Mouse (Mus musculus) naive thymus-derived CD4-positive, alpha-beta T cell, adult 2 months (primary cell): ENCODE results near the gene Bach2.
A peak's percentile ranks its signal among the peaks of the same experiment; 100 is the strongest.

ENCODE experiments used
- DNase-seq: peaks from one replicate; pipeline ENCODE4 v3.0.0-alpha.2; 2011; ENCODE audit warnings: low read depth

The Bach2 gene

DNA sequence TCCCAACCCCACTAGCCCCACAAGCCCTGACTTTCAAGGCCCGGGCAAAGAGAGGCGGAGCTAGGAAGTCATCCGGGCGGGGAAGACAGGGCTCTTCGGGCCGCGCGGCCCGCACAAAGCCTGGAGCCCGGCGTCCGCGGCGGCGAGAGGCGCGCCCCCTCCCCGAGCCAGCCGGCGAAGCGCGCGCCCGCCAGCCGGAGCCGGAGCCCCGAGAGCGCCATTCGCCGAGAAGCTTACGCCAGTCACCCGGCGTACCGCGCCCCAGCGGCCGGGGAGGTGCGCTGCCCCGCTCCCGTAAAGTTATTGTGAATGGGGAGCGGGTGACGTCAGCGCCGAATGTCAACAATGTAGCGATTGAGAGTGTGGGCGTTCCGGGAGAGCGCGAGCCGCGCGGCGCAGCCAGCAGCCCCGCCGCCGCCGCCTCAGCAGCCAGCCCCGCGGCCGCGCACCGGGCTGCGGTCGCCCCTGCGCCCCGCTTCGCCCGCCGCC is at the start of gene Bach2:
Gene Bach2, plus strand, starts transcription at position 439 of the 489 bp plus-strand sequence.
- DNase-seq, result peak; percentile 96

DNA sequence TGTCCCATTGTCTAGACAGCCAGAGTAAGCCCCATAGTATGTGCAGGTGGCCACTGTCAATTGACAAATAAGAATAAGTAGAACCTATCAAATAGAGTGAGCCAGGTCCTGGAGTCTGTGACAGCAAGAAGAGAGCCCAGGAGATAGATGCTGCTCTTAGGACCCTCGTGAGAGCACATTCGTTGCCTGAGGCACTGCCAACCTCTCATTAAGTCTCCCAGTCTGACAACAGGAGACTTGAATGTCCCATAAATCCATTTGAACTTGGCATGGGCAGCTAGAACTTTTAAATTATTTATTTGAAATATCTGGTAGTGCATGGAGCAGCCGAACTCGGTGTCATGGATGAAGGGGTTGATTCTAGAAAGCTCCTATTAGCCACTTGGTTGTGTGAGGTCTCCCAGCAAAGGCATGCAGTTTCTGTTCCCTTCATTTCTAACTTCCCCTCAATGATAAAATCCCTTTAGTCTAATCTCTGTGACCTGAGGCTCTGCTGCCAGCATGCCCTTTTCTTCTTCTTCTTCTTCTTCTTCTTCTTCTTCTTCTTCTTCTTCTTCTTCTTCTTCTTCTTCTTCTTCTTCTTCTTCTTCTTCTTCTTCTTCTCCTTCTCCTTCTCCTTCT is 49.1 kb upstream of the Bach2 start:
- no peak for DNase-seq

DNA sequence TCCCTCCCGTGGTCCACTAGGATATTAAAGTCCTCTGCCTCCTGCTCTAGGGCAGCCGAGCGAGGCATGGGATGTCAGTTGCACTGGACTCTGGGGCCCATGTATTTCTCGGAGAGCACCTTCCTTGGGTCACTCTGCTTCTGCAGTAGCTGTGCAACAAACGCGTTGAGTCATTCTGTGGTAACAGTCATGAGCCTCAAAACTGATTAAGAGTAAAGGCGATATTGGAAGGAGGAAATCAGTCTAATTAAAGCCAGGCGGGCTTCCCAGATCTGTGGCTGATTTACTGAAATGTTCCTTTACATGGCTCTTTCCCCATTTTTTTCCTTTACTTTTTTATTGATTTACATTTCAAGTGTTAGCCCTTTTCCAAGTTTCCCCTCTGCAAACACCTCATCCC is 48.1 kb upstream of the Bach2 start:
- no peak for DNase-seq

DNA sequence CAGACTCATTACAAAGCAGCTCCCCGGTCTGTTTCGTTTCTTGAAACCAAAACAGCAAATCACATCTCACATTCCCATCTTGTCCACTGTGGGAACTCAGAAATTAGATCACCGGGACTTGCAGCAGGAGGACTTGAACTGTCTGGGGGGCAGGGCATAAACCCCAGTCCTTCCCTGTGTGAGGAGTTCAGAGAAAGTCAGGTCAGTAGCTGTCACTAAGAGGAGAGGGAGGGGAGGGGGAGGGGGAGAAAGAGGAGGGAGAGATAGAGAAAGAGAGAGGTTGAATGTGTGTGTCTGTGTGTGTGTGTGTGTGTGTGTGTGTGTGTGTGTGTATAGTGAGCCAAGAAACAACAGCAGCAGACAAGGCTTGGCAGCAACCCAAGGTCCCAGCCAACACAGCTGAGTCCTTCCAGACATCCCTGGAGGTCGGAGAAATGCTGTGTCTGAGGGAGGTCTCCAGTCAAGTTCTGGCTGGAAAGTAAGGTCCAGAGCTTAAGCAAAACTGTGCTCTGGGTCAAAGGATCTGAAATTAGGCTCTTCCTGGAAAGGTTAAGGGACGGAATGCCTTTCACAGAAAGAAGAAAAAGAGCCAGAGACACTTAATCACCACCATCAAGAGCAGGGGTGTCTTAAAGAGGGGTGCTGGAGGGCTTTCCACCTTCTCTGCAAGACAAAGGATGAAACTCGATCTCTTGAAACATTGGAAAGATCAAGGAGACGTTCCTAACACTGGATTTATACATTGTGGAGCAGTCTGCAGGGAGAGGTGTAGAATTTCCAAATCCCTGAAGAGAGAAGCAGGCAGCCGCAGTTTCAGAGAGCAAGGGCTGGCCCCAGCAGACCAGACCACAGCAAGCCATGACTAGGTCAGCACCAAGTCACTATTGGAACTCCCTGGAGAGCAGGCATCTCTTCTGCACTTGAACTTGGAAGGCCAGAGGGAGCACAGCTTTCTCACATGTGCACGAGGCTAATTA is 42.4 kb upstream of the Bach2 start:
- no peak for DNase-seq

DNA sequence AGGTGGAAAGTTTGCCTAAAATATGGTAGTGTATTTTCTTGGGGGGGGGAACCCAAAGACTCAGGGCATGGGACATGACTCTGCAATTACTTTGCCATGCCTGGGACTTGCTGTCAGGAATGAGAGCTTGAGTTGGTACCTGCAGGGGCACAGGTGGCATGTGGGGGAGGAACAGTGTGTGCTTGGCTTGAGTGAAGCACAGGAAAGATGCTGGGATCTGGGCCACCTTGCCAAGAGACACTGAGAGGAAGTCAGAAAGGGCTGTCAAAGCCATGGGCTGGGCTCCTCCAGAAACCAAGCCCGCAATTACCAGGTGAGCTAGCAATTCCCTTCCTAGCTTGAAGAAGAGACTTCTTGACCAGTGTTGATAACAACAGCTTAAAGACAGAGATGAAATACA is 40.6 kb upstream of the Bach2 start:
- DNase-seq, result no peak

DNA sequence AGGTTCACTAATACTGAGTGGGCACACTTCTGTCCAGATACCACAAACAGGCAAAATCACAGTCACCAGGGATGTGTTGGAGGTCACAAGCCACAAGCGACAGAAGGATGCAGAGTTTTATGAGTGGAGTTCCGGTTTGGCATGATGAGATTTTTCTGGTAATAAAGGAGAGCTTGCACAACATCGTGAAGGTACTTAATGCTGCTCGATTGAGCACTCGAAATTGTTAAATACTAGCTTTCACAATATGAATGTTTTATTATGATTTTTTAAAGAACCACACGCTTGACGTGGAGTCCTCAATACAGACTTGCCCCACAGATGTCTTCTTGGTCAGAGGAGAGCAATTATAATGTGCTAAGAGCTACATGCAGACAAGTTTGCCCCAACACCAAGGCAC is 40.0 kb upstream of the Bach2 start:
- DNase-seq, result no peak

DNA sequence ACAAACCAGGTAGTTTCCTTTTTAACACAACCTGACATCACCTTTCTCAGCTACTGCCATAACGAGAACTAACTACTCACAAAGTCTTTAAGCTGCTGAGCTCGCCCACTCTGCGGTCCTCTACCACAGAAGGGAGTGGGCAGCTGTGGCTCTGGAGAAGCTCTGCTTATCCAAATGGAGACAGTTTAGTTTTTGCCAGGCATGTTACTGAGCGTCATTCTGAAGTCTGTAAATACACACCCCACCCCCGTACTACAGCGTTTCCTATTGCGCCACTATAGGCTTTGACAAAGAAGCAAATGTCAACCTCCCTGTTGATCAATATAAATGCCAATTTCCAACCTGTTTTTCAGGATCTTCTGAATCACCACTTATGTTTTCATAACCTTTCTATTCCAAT is 39.4 kb upstream of the Bach2 start:
- DNase-seq, result no peak

DNA sequence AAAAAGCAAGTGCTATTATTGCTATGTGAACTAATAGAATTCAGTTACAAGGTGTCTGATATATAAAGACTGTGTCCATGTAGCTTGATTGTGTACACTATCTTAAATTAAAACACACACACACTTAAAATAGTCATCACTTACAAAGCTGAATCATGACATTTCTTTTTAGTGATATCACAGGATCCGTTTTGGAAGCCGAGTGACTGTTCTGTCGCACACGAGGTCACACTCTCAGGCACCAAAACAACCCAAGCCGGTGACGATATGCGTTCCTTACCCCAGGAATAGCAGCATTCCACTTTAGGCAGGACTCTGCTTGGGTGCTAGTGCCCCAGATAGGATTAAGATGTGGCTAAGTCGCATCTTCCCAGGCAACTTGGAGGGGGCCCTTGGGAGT is 37.5 kb upstream of the Bach2 start:
- no peak for DNase-seq

DNA sequence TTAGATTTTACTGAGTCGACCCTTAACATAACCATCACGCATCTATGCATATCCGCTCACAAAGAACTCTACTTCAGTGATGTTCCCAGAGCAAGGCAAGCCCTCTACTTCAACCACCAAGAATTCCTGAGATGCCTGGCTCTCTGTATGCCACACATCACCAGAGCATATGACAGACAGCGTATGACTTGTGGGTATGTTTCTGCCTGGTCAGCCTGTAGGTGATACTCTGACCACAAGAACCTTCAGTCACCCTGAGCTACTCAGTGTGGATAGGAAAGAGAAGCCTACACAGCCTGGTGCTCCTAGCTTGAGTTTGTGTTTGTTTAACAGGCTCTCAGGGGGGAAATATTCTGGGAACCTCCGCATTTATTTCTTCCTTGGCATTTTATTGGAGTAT is 36.2 kb upstream of the Bach2 start:
- DNase-seq, result no peak

DNA sequence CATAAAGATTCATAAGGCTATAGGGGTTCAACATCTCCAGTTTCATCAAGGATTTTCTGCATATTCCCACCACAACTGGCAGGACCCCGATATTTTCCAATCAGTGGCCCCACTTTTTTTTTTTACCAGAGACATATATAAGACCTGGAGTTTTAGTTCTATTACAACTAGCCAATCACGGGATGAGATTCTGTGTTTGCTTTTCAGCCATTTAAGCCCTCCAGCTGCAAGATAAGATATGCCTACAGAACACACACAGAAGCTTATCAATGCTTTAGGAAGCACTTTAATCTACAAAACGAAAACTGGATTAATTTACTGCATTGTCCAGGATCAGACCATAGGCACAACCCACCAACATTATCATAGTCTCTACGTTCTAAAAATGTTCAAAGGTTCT is 33.8 kb upstream of the Bach2 start:
- no peak for DNase-seq

DNA sequence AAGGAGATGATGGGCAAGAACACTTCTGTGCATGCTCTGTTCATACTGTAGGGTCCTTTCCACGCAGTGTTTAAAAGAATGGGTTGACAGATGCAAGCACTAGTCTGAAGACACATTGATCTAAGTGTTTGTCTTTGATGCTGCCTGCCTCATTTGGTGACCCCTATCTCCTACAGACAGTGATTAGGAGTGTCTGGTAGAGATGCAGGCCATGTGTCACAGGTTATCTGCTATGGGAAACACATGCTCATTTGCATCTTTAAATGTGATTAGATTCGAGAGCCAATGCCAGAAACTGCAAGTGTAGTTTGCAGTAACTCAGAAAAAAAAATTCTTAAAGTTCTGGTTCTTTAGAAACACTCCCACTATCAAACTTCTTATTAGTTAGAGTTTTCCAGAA is 32.8 kb upstream of the Bach2 start:
- no peak for DNase-seq

DNA sequence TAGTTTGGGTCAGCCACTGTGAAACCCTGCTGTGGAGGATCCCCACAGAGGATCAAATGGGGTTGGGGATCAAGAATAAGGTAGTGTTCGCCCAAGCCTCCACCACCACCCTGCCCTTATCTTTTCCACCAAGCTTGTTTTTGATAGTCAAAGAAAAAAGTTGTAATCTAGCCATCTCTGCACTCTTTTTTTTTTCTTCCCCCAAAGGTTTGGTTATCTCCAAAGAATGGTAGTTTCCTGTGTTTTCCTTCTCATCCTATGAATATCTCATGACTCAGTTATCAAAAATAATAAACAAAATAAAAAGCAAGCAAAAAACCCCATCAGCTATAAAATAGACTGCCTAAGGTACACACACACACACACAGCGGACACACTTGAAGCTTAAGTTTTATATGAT is 28.6 kb upstream of the Bach2 start:
- no peak for DNase-seq

DNA sequence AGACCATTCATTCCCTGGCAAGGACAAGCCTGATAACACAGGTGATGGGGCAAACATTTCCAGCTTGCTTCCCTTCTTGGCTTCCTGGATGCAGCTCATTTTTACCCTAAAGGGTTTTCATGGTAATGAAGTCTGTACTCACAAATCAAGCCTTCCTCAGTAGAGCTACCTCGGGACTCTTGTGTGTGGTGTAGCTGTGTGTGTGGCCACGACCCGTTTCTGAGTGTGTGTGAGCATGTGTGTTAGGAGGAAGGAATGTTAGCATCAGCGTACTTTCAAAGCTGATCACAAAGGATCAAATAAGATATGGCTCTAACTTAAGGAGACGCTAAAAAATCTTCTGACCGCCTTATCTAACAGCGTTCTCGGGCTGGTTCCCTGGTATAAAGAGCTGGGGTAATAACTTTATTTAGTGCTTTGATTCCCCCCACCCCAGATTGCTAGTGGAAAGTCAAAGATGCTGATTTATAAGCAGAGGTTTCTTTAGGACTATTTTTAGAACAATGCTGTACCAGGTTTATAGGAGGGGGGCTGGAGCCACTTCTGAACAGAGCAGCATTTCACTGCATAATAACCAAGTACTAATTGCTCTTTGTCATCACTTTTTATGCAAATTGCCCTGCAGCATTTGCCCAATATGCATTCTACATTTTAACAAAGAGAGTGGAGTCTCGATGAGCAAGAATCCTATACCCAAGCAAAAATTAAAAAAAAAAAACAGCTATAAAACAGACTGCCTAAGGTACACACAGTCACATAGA is 28.0 kb upstream of the Bach2 start:
- DNase-seq, result no peak

DNA sequence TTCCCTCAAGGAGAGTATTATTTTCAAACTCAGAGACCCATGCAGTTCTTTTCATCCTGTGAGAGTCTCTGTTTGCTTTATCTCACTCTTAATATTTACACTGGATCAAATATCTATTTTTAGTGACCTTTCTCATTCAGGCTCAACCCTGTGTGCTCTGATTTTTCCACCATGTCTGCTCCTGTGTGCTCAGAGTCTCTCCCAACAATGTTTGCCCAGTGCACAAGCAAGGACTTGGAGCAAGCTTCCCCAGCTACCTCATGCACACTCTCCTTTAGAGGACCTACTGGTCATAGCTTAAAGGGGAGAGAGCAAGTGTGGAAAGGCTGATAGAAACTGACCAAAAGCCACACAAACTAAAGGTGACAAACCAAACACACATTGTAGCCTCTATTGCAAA is 26.0 kb upstream of the Bach2 start:
- no peak for DNase-seq

DNA sequence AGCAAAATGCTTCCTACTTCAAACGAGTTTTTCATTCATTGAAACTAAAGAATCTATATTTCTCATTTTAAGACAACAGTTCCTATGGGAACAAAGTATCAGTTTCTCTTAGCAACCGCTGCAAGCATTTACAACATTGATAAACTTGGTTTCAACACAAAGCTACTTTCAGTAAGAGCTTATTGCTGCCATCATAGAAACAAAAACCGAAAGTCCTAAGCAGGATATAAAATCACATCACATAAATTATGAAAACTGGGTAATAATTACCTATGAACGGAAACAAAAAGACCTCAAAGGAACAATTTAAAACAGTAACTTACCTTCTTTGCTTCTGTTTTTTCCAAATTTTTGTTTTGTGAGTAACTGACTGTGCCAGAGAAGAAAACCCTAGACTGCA is 22.1 kb upstream of the Bach2 start:
- peak; percentile 68 for DNase-seq

DNA sequence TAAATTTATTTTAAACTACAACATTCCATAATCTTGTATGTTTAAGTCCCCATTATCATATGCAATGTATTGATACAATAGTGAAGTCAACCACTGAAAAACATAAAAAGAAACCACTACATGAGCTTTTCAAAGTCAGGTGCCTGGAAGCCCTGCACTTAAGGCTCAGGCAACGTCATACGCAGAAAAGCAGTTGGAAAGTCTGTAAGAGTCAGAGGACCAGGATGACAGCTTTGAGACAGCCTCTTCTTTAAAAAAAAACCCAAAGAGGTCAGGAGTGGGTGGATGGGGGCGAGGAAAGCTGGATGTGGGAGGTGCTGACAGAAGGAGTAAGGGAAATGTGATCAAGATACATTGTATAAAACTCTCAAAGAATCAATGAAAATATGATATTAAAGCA is 21.6 kb upstream of the Bach2 start:
- DNase-seq, result no peak

DNA sequence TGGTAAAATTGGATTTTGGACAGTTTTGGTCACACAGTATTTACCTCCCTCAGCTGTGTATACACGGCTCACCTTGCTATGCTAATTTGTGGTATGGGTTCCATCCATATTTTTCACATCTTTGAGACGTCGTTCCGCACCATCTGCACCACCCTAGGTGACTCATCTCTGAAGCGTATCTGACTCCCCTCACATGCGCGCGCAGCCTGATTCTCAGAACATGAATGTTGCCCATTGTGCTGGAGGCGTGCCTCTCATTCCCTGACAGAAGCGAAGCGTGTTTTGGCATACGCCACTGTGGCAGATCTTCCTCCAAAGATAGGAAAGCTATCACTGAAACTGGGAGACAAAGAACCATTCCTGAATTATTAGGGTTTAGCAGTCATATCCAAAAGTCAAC is 21.0 kb upstream of the Bach2 start:
- peak; percentile 38 for DNase-seq

DNA sequence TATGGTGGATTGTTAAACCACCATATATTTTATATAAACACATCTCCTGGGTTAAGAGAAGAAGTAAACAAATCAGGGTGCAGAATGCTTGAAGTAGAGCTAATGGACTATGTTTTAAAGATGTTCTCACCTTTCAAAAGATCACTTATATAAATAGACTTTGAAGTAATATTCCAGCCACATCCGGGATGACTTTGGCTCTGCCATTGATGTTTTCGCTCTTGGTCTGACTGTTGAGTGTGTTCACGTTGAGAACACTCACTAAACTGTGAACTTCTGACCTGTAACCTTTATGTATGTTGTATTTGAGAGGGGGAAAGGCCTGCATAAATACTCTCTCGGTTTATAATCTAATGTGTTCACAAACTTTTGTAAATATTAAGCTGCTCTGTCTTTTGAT is 20.2 kb upstream of the Bach2 start:
- no peak for DNase-seq

DNA sequence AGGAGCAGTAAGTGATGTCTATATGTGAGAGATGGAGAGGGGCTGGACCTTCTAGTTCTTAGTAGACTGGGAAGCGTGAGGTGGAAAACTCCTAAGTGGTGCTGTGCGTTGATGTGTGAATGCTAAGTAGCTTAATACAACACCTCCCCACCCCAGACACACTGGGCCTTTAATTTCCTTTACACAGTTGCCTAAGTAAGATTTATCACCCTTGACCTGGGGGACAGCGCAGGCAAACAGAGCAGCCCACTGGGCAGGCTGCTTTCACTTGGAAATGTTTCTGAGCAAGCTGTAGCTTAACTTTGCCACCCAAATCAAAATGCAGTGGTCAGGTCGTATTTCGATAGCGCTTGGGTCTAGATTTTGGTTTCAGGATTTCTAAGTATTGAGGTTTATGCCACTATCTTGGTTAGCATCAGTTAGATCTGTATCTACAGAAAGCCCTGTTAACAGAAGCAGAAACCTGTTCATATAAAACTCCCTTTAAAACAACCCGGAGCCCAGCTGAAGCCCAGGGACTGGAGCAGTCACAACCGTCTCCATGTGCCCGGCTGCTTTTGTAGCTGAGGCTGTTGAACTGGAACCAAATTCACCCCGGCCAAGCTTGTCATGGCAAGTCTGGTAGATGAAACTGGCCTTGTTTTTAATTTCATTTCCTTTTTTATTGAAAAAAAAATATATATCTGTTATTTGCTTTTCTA is 19.0 kb upstream of the Bach2 start:
- no peak for DNase-seq

DNA sequence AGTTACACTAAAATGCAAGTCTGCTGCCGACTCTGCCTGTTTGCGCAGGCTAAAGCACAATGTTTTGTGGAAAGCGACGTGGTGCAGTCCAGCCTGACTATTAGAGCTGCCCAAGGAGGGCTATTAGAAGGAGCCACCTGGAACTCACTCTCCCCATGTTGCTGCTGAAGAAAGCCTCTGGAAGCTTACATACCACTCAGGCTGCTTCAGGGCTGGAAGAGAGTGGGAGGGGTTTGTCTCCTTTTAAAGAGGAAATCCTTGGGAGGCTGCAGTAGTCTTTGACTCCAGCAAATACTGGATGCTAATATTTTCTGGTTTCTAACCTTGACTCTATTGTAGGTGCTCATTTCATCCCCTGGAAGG is 18.5 kb upstream of the Bach2 start:
- DNase-seq, result no peak

DNA sequence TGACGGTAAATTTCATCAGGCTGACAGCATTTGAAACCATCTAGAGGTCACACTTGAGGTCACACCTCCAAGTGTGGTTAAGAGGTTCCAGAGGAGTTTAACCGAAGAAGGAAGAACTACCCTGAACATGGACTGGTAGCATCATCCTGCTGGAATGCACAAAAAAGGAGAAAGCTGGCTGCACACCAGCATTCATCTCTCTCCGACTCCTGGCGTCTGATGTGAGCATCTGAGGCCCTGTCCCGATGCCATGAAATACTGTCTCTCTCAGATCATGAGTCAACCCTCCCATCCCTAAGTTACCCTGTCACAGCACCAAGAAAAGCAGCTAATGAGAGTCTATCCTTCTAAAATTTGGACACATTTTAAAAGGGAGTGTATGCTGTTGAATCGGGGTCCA is 17.6 kb upstream of the Bach2 start:
- no peak for DNase-seq

DNA sequence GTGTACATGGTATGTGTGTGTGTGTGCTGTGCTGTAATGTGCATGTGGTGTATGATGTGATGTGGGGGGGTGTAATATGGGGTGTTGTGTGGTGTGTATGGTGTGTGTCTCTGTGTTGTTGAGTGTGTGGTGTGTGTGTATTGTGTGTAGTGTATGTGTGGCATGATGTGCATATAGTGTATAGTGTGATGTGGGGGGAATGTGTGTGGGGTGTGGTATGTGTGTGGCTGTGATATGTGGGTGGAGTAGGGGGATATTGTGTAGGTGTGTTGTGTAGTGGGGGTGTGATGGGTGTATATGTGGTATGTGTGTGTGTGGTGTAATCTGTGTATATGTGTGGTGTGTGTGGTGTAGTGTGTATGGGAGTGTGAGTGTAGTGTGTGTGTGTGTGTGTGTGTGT is 15.0 kb upstream of the Bach2 start:
- DNase-seq, result no peak
